Mouse (Mus musculus): ENCODE results near the gene Creg1. TPM values are rescaled to one million over a fixed set of nuclear protein-coding genes. Genes with fewer than 3 reads are reported as not detected.
"Not testable (repeated sequence)": the region's sequence is repeated elsewhere in the genome, so short reads cannot be mapped to it uniquely, and the experiment has no call there.

Gene Creg1
- polyA plus RNA-seq, 1 experiment from 2014 or later: 74.9 TPM

DNA sequence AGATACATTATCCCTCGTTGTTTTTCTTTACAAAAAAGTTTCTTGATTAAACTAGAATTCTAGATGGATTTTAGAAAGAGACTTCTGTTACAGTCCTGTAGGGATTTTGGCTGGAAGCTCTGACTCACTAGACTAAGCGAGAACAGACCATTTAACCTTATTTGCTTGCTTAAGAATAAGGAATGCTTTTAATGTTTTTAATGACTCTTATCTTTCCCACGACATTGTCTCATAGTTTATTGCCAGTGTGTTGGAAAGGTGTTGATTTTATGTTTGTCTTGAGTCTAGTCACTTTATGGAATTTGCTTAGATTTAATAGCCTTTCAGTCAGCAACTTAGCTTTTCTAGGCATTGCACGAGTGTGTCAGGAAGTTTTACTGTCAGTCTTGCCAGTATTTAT is 8.4 kb upstream of the Creg1 start:
- Histone ChIP-seq H3K9ac (no peak overlapping the region), H3K27me3 (no peaks in the 10 kb centered on the region), H3K4me1 (peaks cover 6% of the 10 kb centered on the region; the same call in 1 of the 2 replicates), H3K36me3 (no peaks in the 10 kb centered on the region), H3K27ac (no peak overlapping the region), H3K9me3 (no peaks in the 10 kb centered on the region), H3K4me3 (no peak overlapping the region), H3K4me2 (no peak overlapping the region)
- WGBS: 25% methylated on average over 4 of the region's 4 CpGs
- ATAC-seq (ENCODE audit: borderline replicate concordance, extremely low read depth, low FRiP score, low TSS enrichment): no peak

DNA sequence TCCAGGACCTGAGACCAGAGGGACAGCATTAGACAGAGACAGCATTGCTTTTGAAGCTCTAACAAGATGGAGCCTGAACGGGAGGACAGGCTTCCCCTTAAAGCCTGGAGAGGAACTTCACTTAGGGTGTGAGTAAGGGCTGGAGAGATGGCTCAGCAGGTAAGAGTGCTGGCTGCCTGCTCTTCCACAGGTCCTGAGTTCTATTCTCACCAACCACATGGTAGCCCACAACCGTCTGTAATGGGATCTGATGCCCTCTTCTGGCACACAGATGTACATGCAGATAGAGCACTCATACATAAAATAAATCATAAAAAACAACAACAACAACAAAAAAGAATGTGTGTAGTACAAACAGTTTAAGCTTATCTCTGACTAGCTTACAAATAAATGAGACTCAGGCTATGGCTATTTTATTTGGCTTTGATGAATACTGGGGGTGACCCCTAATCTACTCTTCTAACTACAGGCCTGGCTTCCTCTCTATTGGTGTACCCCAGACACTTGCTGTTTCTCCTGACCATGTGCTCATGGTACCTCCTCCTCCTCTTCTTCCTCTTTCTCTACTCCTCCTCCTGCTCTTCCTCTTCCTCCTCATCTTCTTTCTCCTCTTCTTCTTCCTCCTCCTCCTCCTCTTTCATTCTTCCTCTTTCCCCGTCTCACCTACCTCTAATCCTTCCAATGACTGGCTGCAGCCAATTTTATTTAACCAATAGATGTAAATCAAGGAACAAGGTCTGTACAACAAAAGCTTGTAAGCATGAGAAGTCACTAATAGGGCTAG is 1.8 kb upstream of the Creg1 start:
- H3K9me3 ChIP-seq: no peaks in the 10 kb centered on the region
- H3K4me3 ChIP-seq: no peak overlapping the region
- no peak for ATAC-seq (ENCODE audit: borderline replicate concordance, extremely low read depth, low FRiP score, low TSS enrichment)
- no peaks in the 10 kb centered on the region for H3K36me3 ChIP-seq
- peaks cover 17% of the 10 kb centered on the region for H3K4me1 ChIP-seq
- H3K9ac ChIP-seq: no peak overlapping the region
- WGBS: 81% methylated on average over 3 of the region's 3 CpGs
- no peak overlapping the region for H3K4me2 ChIP-seq
- no peaks in the 10 kb centered on the region for H3K27me3 ChIP-seq
- H3K27ac ChIP-seq: no peak overlapping the region

DNA sequence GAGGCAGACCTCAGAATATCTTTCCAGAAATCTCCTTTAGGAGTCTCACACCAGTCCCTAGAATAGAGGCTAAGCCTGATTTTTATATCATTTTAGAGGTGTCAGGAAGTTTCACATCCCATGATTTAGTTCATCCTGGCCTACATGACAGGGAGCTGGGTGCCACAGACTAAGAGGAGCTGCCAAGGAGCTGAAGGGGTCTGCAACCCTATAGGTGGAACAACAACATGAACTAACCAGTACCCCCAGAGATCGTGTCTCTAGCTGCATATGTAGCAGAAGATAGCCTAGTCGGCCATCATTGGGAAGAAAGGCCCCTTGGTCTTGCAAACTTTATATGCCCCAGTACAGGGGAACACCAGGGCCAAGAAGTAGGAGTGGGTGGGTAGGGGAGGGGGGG is 1.0 kb upstream of the Creg1 start:
- peak overlapping the region; percentile 92; the same call in 1 of the 2 replicates for H3K4me2 ChIP-seq
- ATAC-seq (ENCODE audit: borderline replicate concordance, extremely low read depth, low FRiP score, low TSS enrichment); H3K27ac ChIP-seq; H3K27me3 ChIP-seq; H3K9ac ChIP-seq; H3K9me3 ChIP-seq; H3K36me3 ChIP-seq; H3K4me3 ChIP-seq: not testable (repeated sequence)
- peaks cover 17% of the 10 kb centered on the region for H3K4me1 ChIP-seq
- 57% methylated on average over 2 of the region's 2 CpGs for WGBS

DNA sequence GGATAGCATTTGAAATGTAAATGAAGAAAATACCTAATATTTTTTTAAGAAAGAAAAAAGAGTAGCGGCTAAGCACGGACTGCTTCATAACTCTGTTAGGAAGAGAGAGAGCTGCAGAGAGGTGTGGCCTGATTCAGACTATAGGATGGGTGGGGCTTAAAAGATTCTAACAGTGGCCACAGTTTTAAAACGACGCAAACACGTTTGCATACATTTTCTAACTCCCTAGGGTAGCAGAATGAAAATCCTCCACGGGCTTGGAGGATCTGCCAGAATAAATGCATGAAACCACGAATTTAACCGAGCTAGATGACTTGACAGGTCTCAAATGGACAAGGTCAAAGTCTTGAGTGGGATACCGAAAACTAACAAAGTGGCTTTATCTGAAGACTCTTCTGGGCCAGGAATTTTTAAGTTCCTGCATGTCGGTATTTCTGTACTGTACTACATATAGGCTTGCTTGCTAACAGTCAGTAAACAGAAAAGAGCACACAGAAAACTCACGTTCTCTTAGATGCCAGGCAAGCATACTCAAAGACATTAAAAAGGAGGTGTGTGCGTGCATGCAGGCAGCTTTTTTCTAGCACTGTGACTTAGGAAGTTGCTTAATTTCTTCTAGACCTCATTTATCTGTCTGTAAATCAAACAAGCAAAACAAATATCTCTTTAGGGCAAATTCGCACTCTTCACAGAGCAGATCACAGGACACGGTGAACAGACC is 472 bp upstream of the Creg1 start:
- H3K9me3 ChIP-seq: no peaks in the 10 kb centered on the region
- peak overlapping the region; percentile 69 for H3K4me3 ChIP-seq
- peak; percentile 40; the same call in 1 of the 2 replicates for ATAC-seq (ENCODE audit: borderline replicate concordance, extremely low read depth, low FRiP score, low TSS enrichment)
- H3K4me1 ChIP-seq: peaks cover 17% of the 10 kb centered on the region
- WGBS: 21% methylated on average over 14 of the region's 14 CpGs
- H3K36me3 ChIP-seq: no peaks in the 10 kb centered on the region
- H3K4me2 ChIP-seq: peak overlapping the region; percentile 92
- peak overlapping the region; percentile 71; the same call in 1 of the 2 replicates for H3K27ac ChIP-seq
- H3K27me3 ChIP-seq: no peaks in the 10 kb centered on the region
- H3K9ac ChIP-seq: no peak overlapping the region

GRCm38 (mm10) chr1:165764571-165764970 is 1.0 kb downstream of the Creg1 start:
- no peak for ATAC-seq (ENCODE audit: borderline replicate concordance, extremely low read depth, low FRiP score, low TSS enrichment)
- peak overlapping the region; percentile 83; the same call in 1 of the 2 replicates for H3K9ac ChIP-seq
- peak overlapping the region; percentile 69 for H3K4me3 ChIP-seq
- no peaks in the 10 kb centered on the region for H3K27me3 ChIP-seq
- no peak overlapping the region for H3K27ac ChIP-seq
- WGBS: 51% methylated on average over 9 of the region's 9 CpGs
- no peaks in the 10 kb centered on the region for H3K36me3 ChIP-seq
- H3K9me3 ChIP-seq: no peaks in the 10 kb centered on the region
- peaks cover 17% of the 10 kb centered on the region for H3K4me1 ChIP-seq
- peak overlapping the region; percentile 92 for H3K4me2 ChIP-seq

DNA sequence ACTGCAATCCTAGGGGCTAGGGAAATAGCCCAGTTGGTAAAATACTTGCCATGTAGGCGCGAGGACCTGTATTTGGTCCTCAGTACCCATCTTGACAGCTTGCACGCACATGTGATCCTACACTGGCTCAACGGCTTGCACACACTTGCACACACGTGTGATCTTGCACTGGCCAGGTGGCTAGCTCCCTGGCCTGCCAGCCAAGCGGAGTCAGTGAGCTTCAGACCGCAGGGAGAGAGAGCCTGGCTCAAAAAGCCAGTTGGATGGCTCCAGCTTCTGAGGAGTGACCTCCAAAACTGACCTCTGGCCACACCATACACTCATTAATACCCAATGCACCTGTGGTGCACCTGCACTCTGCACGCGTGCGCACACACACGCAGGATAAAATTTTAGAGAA is 1.5 kb downstream of the Creg1 start:
- Histone ChIP-seq H3K4me2 (peak overlapping the region; percentile 92; the same call in 1 of the 2 replicates), H3K27ac (no peak overlapping the region), H3K9me3 (no peaks in the 10 kb centered on the region), H3K36me3 (no peaks in the 10 kb centered on the region), H3K27me3 (no peaks in the 10 kb centered on the region), H3K4me1 (peaks cover 17% of the 10 kb centered on the region), H3K4me3 (no peak overlapping the region), H3K9ac (no peak overlapping the region)
- no peak for ATAC-seq (ENCODE audit: borderline replicate concordance, extremely low read depth, low FRiP score, low TSS enrichment)
- WGBS: 87% methylated on average over 11 of the region's 11 CpGs

GRCm38 (mm10) chr1:165765651-165766294 is 2.2 kb downstream of the Creg1 start:
- no peak for ATAC-seq (ENCODE audit: borderline replicate concordance, extremely low read depth, low FRiP score, low TSS enrichment)
- no peak overlapping the region for H3K4me3 ChIP-seq
- no peak overlapping the region for H3K4me2 ChIP-seq
- H3K27me3 ChIP-seq: no peaks in the 10 kb centered on the region
- H3K36me3 ChIP-seq: 0 out of 2 replicates have a peak, but pooled peaks cover 3% of the 10 kb centered on the region
- H3K4me1 ChIP-seq: peaks cover 17% of the 10 kb centered on the region
- H3K27ac ChIP-seq: no peak overlapping the region
- WGBS: 87% methylated on average over 17 of the region's 17 CpGs
- no peaks in the 10 kb centered on the region for H3K9me3 ChIP-seq
- H3K9ac ChIP-seq: no peak overlapping the region

DNA sequence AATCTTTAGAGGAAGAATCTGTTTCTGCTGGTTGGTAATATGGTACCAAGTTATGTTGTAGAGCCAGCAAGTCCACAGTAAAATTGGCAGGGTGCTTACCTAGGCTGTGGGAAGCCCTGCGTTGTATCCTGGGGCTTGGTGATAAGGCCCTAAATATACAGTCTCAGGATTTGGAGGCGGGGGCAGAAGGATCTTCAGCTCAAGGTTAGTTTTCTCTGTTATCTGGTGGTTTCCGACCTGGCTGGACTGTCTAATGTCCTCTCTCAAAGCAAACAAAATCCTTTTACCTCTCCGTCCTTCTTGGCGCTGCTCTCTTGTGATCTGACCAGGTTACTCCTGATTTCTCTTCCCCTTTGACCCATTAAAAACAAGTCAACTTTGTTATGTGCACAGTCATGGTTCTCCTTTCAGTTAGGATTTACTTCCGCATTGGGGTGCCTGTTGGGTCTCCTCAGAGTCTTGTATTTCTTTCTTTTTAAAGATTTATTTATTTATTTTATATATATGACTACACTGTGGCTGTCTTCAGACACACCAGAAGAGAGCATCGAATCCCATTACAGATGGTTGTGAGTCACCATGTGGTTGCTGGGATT is 2.8 kb downstream of the Creg1 start:
- H3K27ac ChIP-seq: no peak overlapping the region
- no peak overlapping the region for H3K4me2 ChIP-seq
- H3K9me3 ChIP-seq: no peaks in the 10 kb centered on the region
- no peak for ATAC-seq (ENCODE audit: borderline replicate concordance, extremely low read depth, low FRiP score, low TSS enrichment)
- peaks cover 21% of the 10 kb centered on the region for H3K4me1 ChIP-seq
- H3K36me3 ChIP-seq: 0 out of 2 replicates have a peak, but pooled peaks cover 7% of the 10 kb centered on the region
- no peak overlapping the region for H3K9ac ChIP-seq
- H3K4me3 ChIP-seq: no peak overlapping the region
- H3K27me3 ChIP-seq: no peaks in the 10 kb centered on the region
- WGBS: 80% methylated on average over 7 of the region's 7 CpGs

- Histone ChIP-seq H3K4me2 (no peak overlapping the region), H3K4me1 (peaks cover 18% of the 10 kb centered on the region), H3K9me3 (no peaks in the 10 kb centered on the region), H3K9ac (no peak overlapping the region), H3K36me3 (0 out of 2 replicates have a peak, but pooled peaks cover 7% of the 10 kb centered on the region), H3K27me3 (no peaks in the 10 kb centered on the region), H3K27ac (no peak overlapping the region), H3K4me3 (no peak overlapping the region)
- WGBS: 62% methylated on average over 9 of the region's 9 CpGs
- ATAC-seq (ENCODE audit: borderline replicate concordance, extremely low read depth, low FRiP score, low TSS enrichment): no peak
Observed at GRCm38 (mm10) chr1:165768894-165769512, 5.5 kb downstream of the Creg1 start.

- no peaks in the 10 kb centered on the region for H3K27me3 ChIP-seq
- no peak overlapping the region for H3K4me3 ChIP-seq
- 69% methylated on average over 10 of the region's 10 CpGs for WGBS
- no peak overlapping the region for H3K27ac ChIP-seq
- no peaks in the 10 kb centered on the region for H3K9me3 ChIP-seq
- H3K4me2 ChIP-seq: no peak overlapping the region
- no peak for ATAC-seq (ENCODE audit: borderline replicate concordance, extremely low read depth, low FRiP score, low TSS enrichment)
- 0 out of 2 replicates have a peak, but pooled peaks cover 7% of the 10 kb centered on the region for H3K36me3 ChIP-seq
- 0 out of 2 replicates have a peak, but pooled peaks cover 8% of the 10 kb centered on the region for H3K4me1 ChIP-seq
- no peak overlapping the region for H3K9ac ChIP-seq
Observed at GRCm38 (mm10) chr1:165770181-165770759, 6.7 kb downstream of the Creg1 start.

DNA sequence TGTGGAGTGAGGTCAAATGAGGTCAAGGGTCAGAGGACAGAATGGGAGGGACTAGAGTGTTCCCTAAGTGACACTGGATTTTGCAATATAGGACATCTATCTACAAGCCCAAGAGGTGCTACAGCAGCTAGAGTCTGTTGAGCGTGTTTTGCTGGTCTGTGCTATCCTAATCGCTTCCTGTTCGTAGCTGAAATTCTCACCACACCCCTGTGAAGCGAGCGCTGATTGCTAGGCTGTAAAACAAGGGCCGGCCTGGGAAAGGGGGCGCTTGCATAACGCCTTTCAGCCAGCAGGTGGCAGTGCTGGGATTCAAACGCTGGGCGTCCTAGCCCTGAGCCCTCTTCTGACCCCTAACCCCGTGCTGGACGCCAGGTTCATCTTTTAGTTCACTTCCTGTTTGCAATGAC is 7.9 kb downstream of the Creg1 start:
- Histone ChIP-seq H3K4me3 (0 out of 2 replicates have a peak overlapping the region, but pooled peaks have one; percentile 4), H3K27me3 (peaks cover 4% of the 10 kb centered on the region; the same call in 1 of the 2 replicates), H3K4me2 (peak overlapping the region; percentile 31; the same call in 1 of the 2 replicates), H3K4me1 (0 out of 2 replicates have a peak, but pooled peaks cover 8% of the 10 kb centered on the region), H3K9ac (no peak overlapping the region), H3K27ac (no peak overlapping the region), H3K9me3 (no peaks in the 10 kb centered on the region), H3K36me3 (0 out of 2 replicates have a peak, but pooled peaks cover 7% of the 10 kb centered on the region)
- peak; percentile 76 for ATAC-seq (ENCODE audit: borderline replicate concordance, extremely low read depth, low FRiP score, low TSS enrichment)
- 2% methylated on average over 12 of the region's 12 CpGs for WGBS
